Comparison of ENCODE assay signal across 22 mouse cellular contexts in the genomic region with DNA sequence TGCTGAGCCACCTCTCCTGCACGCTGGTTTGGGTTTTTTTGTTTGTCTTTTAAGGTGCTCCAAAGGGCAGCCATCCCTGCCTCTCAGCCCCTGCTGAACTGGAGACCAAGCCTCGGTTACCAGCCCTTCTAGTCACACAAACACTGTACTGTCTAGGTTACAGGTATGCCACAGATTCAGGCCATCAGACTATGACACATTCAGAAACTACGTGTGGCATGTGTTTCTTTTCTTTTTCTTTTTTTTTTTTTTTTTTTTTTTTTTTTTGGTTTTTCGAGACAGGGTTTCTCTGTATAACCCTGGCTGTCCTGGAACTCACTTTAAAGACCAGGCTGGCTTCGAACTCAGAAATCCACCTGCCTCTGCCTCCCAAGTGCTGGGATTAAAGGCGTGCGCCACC. TPM values are rescaled to one million over a fixed set of nuclear protein-coding genes. Genes with fewer than 3 reads are reported as not detected.
"Had no signal": no experiment of that assay in that cellular context is flagged by ENCODE, and none has a peak within 500 bp of the region (broad histone marks: within the 10 kb centered on the region; RNA-seq: fewer than 3 reads in every experiment).

No protein-coding gene starts in this region.

RNA-seq across cellular contexts. Expression of a gene that starts 9.0 kb away (rescaled TPM):
- total RNA-seq: forebrain, postnatal 0 days; gastrocnemius, adult 18-20 months; gastrocnemius, adult 2 months; gastrocnemius, adult 8-10 months; gastrocnemius, postnatal 10 days; gastrocnemius, postnatal 14 days; gastrocnemius, postnatal 25 days; gastrocnemius, postnatal 36 days; gastrocnemius, postnatal 4 days; granulocyte monocyte progenitor cell, adult 5-6 weeks; heart, adult 18-20 months; heart, adult 2 months; heart, adult 8-10 months had no signal
- polyA plus RNA-seq: embryonic facial prominence, embryonic 13.5 days; embryonic facial prominence, embryonic 14.5 days; forebrain, embryonic 12.5 days; forebrain, embryonic 13.5 days; forebrain, embryonic 14.5 days; forebrain, embryonic 15.5 days; forebrain, embryonic 16.5 days; forebrain, postnatal 0 days; gonadal fat pad, adult 2 months had no signal

RNA-seq across cellular contexts. Expression of a gene that starts 21.0 kb away (rescaled TPM):
- polyA plus RNA-seq: embryonic facial prominence, embryonic 11.5 days had no signal
